Mouse (Mus musculus): Measurements from ENCODE around the gene Cpne9. TPM values are rescaled to one million over a fixed set of nuclear protein-coding genes. Genes with fewer than 3 reads are reported as not detected.
A peak's percentile ranks its signal among the peaks of the same experiment; 100 is the strongest.

Cpne9 gene
- polyA plus RNA-seq, 1 experiment from 2014 or later: not detected

GRCm38 (mm10) chr6:113343177-113344092 is 61.3 kb downstream of the Cpne9 start, which contains the start of gene Camk1:
Camk1 (minus strand) TSS chr6:113343984.
- Histone ChIP-seq H3K9me3 (replicated peaks) (no peaks in the 10 kb centered on the region), H3K36me3 (0 out of 2 replicates have a peak, but pooled peaks cover 3% of the 10 kb centered on the region), H3K27me3 (no peaks in the 10 kb centered on the region), H3K4me1 (replicated peaks) (peaks cover 19% of the 10 kb centered on the region), H3K4me2 (peak within 1 kb of the TSS; percentile 71), H3K27ac (0 out of 2 replicates have a peak within 1 kb of the TSS, but pooled peaks have one; percentile 15), H3K9ac (peak within 1 kb of the TSS; percentile 79), H3K4me3 (replicated peaks) (peak within 1 kb of the TSS; percentile 60)
- ATAC-seq (ENCODE audit: low read depth) (peak; percentile 76), DNase-seq (peak; percentile 53)
- 16% methylated on average over 32 of the region's 32 CpGs for WGBS (ENCODE audit: insufficient replicate concordance)

GRCm38 (mm10) chr6:113344321-113344720 is 62.2 kb downstream of the Cpne9 start:
- peak overlapping the region; percentile 60; the same call in 1 of the 2 replicates for H3K4me3 ChIP-seq (replicated peaks)
- no peak for DNase-seq
- 43% methylated on average over 2 of the region's 2 CpGs for whole genome bisulfite sequencing (ENCODE audit: insufficient replicate concordance)

GRCm38 (mm10) chr6:113346897-113347296 is 64.8 kb downstream of the Cpne9 start:
- Histone ChIP-seq H3K9me3 (replicated peaks) (no peaks in the 10 kb centered on the region), H3K4me3 (replicated peaks) (no peak overlapping the region), H3K4me1 (replicated peaks) (peaks cover 15% of the 10 kb centered on the region), H3K4me2 (no peak overlapping the region), H3K27me3 (no peaks in the 10 kb centered on the region), H3K27ac (no peak overlapping the region), H3K36me3 (no peaks in the 10 kb centered on the region), H3K9ac (no peak overlapping the region)
- no peak for DNase-seq
- no peak for ATAC-seq (ENCODE audit: low read depth)
- 57% methylated on average over 4 of the region's 4 CpGs for WGBS (ENCODE audit: insufficient replicate concordance)

More at GRCm38 (mm10) chr6:113344321-113344720, 62.2 kb downstream of the Cpne9 start:
- no peaks in the 10 kb centered on the region for H3K9me3 ChIP-seq (replicated peaks)
- H3K27me3 ChIP-seq: no peaks in the 10 kb centered on the region
- ATAC-seq (ENCODE audit: low read depth): no peak
- no peak overlapping the region for H3K27ac ChIP-seq
- H3K4me2 ChIP-seq: peak overlapping the region; percentile 71
- H3K9ac ChIP-seq: peak overlapping the region; percentile 79; the same call in 1 of the 2 replicates
- H3K4me1 ChIP-seq (replicated peaks): peaks cover 19% of the 10 kb centered on the region
- H3K36me3 ChIP-seq: 0 out of 2 replicates have a peak, but pooled peaks cover 2% of the 10 kb centered on the region

GRCm38 (mm10) chr6:113350538-113350937 is 68.4 kb downstream of the Cpne9 start:
- DNase-seq: no peak
- H3K4me1 ChIP-seq (replicated peaks): no peaks in the 10 kb centered on the region
- H3K9me3 ChIP-seq (replicated peaks): no peaks in the 10 kb centered on the region
- H3K27me3 ChIP-seq: no peaks in the 10 kb centered on the region
- H3K4me3 ChIP-seq (replicated peaks): no peak overlapping the region
- no peak for ATAC-seq (ENCODE audit: low read depth)
- H3K27ac ChIP-seq: no peak overlapping the region
- no peaks in the 10 kb centered on the region for H3K36me3 ChIP-seq
- no peak overlapping the region for H3K4me2 ChIP-seq
- H3K9ac ChIP-seq: no peak overlapping the region

GRCm38 (mm10) chr6:113351161-113351560 is 69.1 kb downstream of the Cpne9 start:
- no peak for DNase-seq
- Histone ChIP-seq H3K9me3 (replicated peaks) (no peaks in the 10 kb centered on the region), H3K27me3 (no peaks in the 10 kb centered on the region), H3K4me2 (no peak overlapping the region), H3K4me3 (replicated peaks) (no peak overlapping the region), H3K9ac (no peak overlapping the region), H3K4me1 (replicated peaks) (no peaks in the 10 kb centered on the region), H3K36me3 (no peaks in the 10 kb centered on the region), H3K27ac (no peak overlapping the region)
- ATAC-seq (ENCODE audit: low read depth): no peak
- 88% methylated on average over 1 of the region's 1 CpGs for WGBS (ENCODE audit: insufficient replicate concordance)

- no peak for DNase-seq
- no peaks in the 10 kb centered on the region for H3K4me1 ChIP-seq (replicated peaks)
- H3K36me3 ChIP-seq: no peaks in the 10 kb centered on the region
- no peak overlapping the region for H3K4me3 ChIP-seq (replicated peaks)
- no peak overlapping the region for H3K9ac ChIP-seq
- no peak overlapping the region for H3K4me2 ChIP-seq
- 23% methylated on average over 10 of the region's 10 CpGs for WGBS (ENCODE audit: insufficient replicate concordance)
- no peaks in the 10 kb centered on the region for H3K27me3 ChIP-seq
- ATAC-seq (ENCODE audit: low read depth): no peak
- no peak overlapping the region for H3K27ac ChIP-seq
- H3K9me3 ChIP-seq (replicated peaks): no peaks in the 10 kb centered on the region
Observed at GRCm38 (mm10) chr6:113351653-113352052, 69.5 kb downstream of the Cpne9 start.

GRCm38 (mm10) chr6:113352820-113353219 is 70.7 kb downstream of the Cpne9 start:
- H3K4me1 ChIP-seq (replicated peaks): no peaks in the 10 kb centered on the region
- ATAC-seq (ENCODE audit: low read depth) (no peak), DNase-seq (no peak)
- H3K27me3 ChIP-seq: no peaks in the 10 kb centered on the region
- no peaks in the 10 kb centered on the region for H3K9me3 ChIP-seq (replicated peaks)
- H3K4me3 ChIP-seq (replicated peaks): no peak overlapping the region
- WGBS (ENCODE audit: insufficient replicate concordance): 53% methylated on average over 3 of the region's 3 CpGs
- no peak overlapping the region for H3K9ac ChIP-seq
- H3K4me2 ChIP-seq: no peak overlapping the region
- no peak overlapping the region for H3K27ac ChIP-seq
- no peaks in the 10 kb centered on the region for H3K36me3 ChIP-seq

GRCm38 (mm10) chr6:113353696-113354095 is 71.6 kb downstream of the Cpne9 start:
- H3K4me2 ChIP-seq: no peak overlapping the region
- no peaks in the 10 kb centered on the region for H3K27me3 ChIP-seq
- WGBS (ENCODE audit: insufficient replicate concordance): 32% methylated on average over 3 of the region's 3 CpGs
- no peak for DNase-seq
- no peaks in the 10 kb centered on the region for H3K9me3 ChIP-seq (replicated peaks)
- ATAC-seq (ENCODE audit: low read depth): no peak
- H3K4me1 ChIP-seq (replicated peaks): no peaks in the 10 kb centered on the region
- no peaks in the 10 kb centered on the region for H3K36me3 ChIP-seq
- H3K4me3 ChIP-seq (replicated peaks): no peak overlapping the region
- H3K27ac ChIP-seq: no peak overlapping the region
- H3K9ac ChIP-seq: no peak overlapping the region

Other genes starting within 250 kb of the Cpne9 start
- 43.8 and 49.0 TPM in 2 replicates for gene Thumpd3, start 236.1 kb upstream of the Cpne9 start, polyA plus RNA-seq (2015; fragmentation: Nextera tagmentation; extraction: Ambion mirVana)
- 19.8 and 21.3 TPM in 2 replicates for gene Setd5, start 204.9 kb upstream of the Cpne9 start, polyA plus RNA-seq (2015; fragmentation: Nextera tagmentation; extraction: Ambion mirVana)
- gene Lhfpl4, start 86.9 kb upstream of the Cpne9 start, polyA plus RNA-seq (2015; fragmentation: Nextera tagmentation; extraction: Ambion mirVana): 0.30 and 0.31 TPM in 2 replicates
- gene Mtmr14, start 44.5 kb upstream of the Cpne9 start, polyA plus RNA-seq (2015; fragmentation: Nextera tagmentation; extraction: Ambion mirVana): 17.9 and 18.0 TPM in 2 replicates
- 7.5 and 9.2 TPM in 2 replicates for gene Brpf1, start 24.8 kb downstream of the Cpne9 start, polyA plus RNA-seq (2015; fragmentation: Nextera tagmentation; extraction: Ambion mirVana)
- 5.6 and 6.8 TPM in 2 replicates for gene Ogg1, start 44.7 kb downstream of the Cpne9 start, polyA plus RNA-seq (2015; fragmentation: Nextera tagmentation; extraction: Ambion mirVana)
- gene Camk1, start 61.7 kb downstream of the Cpne9 start, polyA plus RNA-seq (2015; fragmentation: Nextera tagmentation; extraction: Ambion mirVana): 19.9 and 22.6 TPM in 2 replicates
- gene Tada3, start 95.6 kb downstream of the Cpne9 start, polyA plus RNA-seq (2015; fragmentation: Nextera tagmentation; extraction: Ambion mirVana): 22.6 TPM in 2 replicates
- gene Arpc4, start 95.8 kb downstream of the Cpne9 start, polyA plus RNA-seq (2015; fragmentation: Nextera tagmentation; extraction: Ambion mirVana): 262 and 272 TPM in 2 replicates
- gene Ttll3, start 107.0 kb downstream of the Cpne9 start, polyA plus RNA-seq (2015; fragmentation: Nextera tagmentation; extraction: Ambion mirVana): 0.62 and 0.85 TPM in 2 replicates
- gene Rpusd3, start 137.0 kb downstream of the Cpne9 start, polyA plus RNA-seq (2015; fragmentation: Nextera tagmentation; extraction: Ambion mirVana): 13.4 and 19.2 TPM in 2 replicates
- 0.10 TPM in 1 of 2 replicates, not detected in the other for gene Cidec, start 153.5 kb downstream of the Cpne9 start, polyA plus RNA-seq (2015; fragmentation: Nextera tagmentation; extraction: Ambion mirVana)
- gene Jagn1, start 160.3 kb downstream of the Cpne9 start, polyA plus RNA-seq (2015; fragmentation: Nextera tagmentation; extraction: Ambion mirVana): 51.8 and 53.3 TPM in 2 replicates
- 0.16 and 0.20 TPM in 2 replicates for gene Il17re, start 176.2 kb downstream of the Cpne9 start, polyA plus RNA-seq (2015; fragmentation: Nextera tagmentation; extraction: Ambion mirVana)
- gene Il17rc, start 189.1 kb downstream of the Cpne9 start, polyA plus RNA-seq (2015; fragmentation: Nextera tagmentation; extraction: Ambion mirVana): 5.3 and 6.2 TPM in 2 replicates
- gene Creld1, start 201.0 kb downstream of the Cpne9 start, polyA plus RNA-seq (2015; fragmentation: Nextera tagmentation; extraction: Ambion mirVana): 7.4 and 8.0 TPM in 2 replicates
- gene Prrt3, start 219.6 kb downstream of the Cpne9 start, polyA plus RNA-seq (2015; fragmentation: Nextera tagmentation; extraction: Ambion mirVana): 0.07 TPM in 2 replicates
- 47.5 and 54.9 TPM in 2 replicates for gene Emc3, start 249.3 kb downstream of the Cpne9 start, polyA plus RNA-seq (2015; fragmentation: Nextera tagmentation; extraction: Ambion mirVana)
- gene Fancd2, start 249.4 kb downstream of the Cpne9 start, polyA plus RNA-seq (2015; fragmentation: Nextera tagmentation; extraction: Ambion mirVana): 9.7 and 11.0 TPM in 2 replicates